Mouse (Mus musculus): ENCODE measurements at regions not wholly inside any gene's neighbourhood (a gene's known extent, or its start where the extent isn't known, plus 50 kb on each side); places are given as distances from the start of the nearest gene placed in this dataset.
A peak's percentile ranks its signal among the peaks of the same experiment; 100 is the strongest.

- Histone ChIP-seq H3K36me3 (ENCODE audit: insufficient read depth, low read length) (no peaks in the 10 kb centered on the region), H3K9me3 (ENCODE audit: low read length) (no peaks in the 10 kb centered on the region), H3K4me2 (ENCODE audit: low read depth, low read length) (no peak overlapping the region), H3K9ac (replicated peaks; ENCODE audit: low read length) (no peak overlapping the region), H3K4me3 (ENCODE audit: low read length) (no peak overlapping the region), H3K4me1 (ENCODE audit: insufficient read depth, low read length) (no peaks in the 10 kb centered on the region), H3K27me3 (ENCODE audit: insufficient read depth, low read length) (no peaks in the 10 kb centered on the region), H3K27ac (no peak overlapping the region)
- DNase-seq (ENCODE audit: low spot score) (no peak), ATAC-seq (no peak)
- TF ChIP-seq CTCF (IDR thresholded peaks at IDR 0.05; ENCODE audit: low read depth): no peak
- WGBS: 89% methylated on average over 4 of the region's 4 CpGs
Measured at GRCm38 (mm10) chr17:15311822-15312221, 64.8 kb downstream of the Dll1 start.

GRCm38 (mm10) chr17:15310465-15310864 is 66.2 kb downstream of the Dll1 start:
- Histone ChIP-seq H3K36me3 (ENCODE audit: insufficient read depth, low read length) (no peaks in the 10 kb centered on the region), H3K9me3 (ENCODE audit: low read length) (no peaks in the 10 kb centered on the region), H3K9ac (replicated peaks; ENCODE audit: low read length) (no peak overlapping the region), H3K27me3 (ENCODE audit: insufficient read depth, low read length) (no peaks in the 10 kb centered on the region), H3K27ac (no peak overlapping the region), H3K4me2 (ENCODE audit: low read depth, low read length) (no peak overlapping the region), H3K4me1 (ENCODE audit: insufficient read depth, low read length) (no peaks in the 10 kb centered on the region), H3K4me3 (ENCODE audit: low read length) (no peak overlapping the region)
- TF ChIP-seq CTCF (IDR thresholded peaks at IDR 0.05; ENCODE audit: low read depth): no peak
- 59% methylated on average over 2 of the region's 2 CpGs for WGBS
- no peak for DNase-seq (ENCODE audit: low spot score)
- peak; percentile 79 for ATAC-seq

- Histone ChIP-seq H3K9me3 (ENCODE audit: low read length) (no peaks in the 10 kb centered on the region), H3K4me2 (ENCODE audit: low read depth, low read length) (no peak overlapping the region), H3K9ac (replicated peaks; ENCODE audit: low read length) (no peak overlapping the region), H3K36me3 (ENCODE audit: insufficient read depth, low read length) (no peaks in the 10 kb centered on the region), H3K27ac (no peak overlapping the region), H3K4me1 (ENCODE audit: insufficient read depth, low read length) (no peaks in the 10 kb centered on the region), H3K27me3 (ENCODE audit: insufficient read depth, low read length) (no peaks in the 10 kb centered on the region), H3K4me3 (ENCODE audit: low read length) (no peak overlapping the region)
- WGBS: 31% methylated on average over 1 of the region's 1 CpGs
- no peak for DNase-seq (ENCODE audit: low spot score)
- no peak for TF ChIP-seq CTCF (IDR thresholded peaks at IDR 0.05; ENCODE audit: low read depth)
- ATAC-seq: no peak
Measured at GRCm38 (mm10) chr17:15302110-15302509, 74.6 kb downstream of the Dll1 start.

GRCm38 (mm10) chr17:15299743-15300371 is 76.8 kb downstream of the Dll1 start:
- ATAC-seq (no peak), DNase-seq (ENCODE audit: low spot score) (no peak)
- Histone ChIP-seq H3K4me3 (ENCODE audit: low read length) (no peak overlapping the region), H3K9me3 (ENCODE audit: low read length) (no peaks in the 10 kb centered on the region), H3K27ac (no peak overlapping the region), H3K4me1 (ENCODE audit: insufficient read depth, low read length) (no peaks in the 10 kb centered on the region), H3K9ac (replicated peaks; ENCODE audit: low read length) (no peak overlapping the region), H3K4me2 (ENCODE audit: low read depth, low read length) (no peak overlapping the region), H3K27me3 (ENCODE audit: insufficient read depth, low read length) (no peaks in the 10 kb centered on the region), H3K36me3 (ENCODE audit: insufficient read depth, low read length) (no peaks in the 10 kb centered on the region)
- WGBS: 72% methylated on average over 13 of the region's 13 CpGs
- no peak for TF ChIP-seq CTCF (IDR thresholded peaks at IDR 0.05; ENCODE audit: low read depth)

GRCm38 (mm10) chr17:15294165-15294585 is 82.5 kb downstream of the Dll1 start:
- DNase-seq (ENCODE audit: low spot score) (no peak), ATAC-seq (no peak)
- 49% methylated on average over 5 of the region's 5 CpGs for WGBS
- Histone ChIP-seq H3K27ac (no peak overlapping the region), H3K4me1 (ENCODE audit: insufficient read depth, low read length) (no peaks in the 10 kb centered on the region), H3K4me3 (ENCODE audit: low read length) (no peak overlapping the region), H3K4me2 (ENCODE audit: low read depth, low read length) (no peak overlapping the region), H3K36me3 (ENCODE audit: insufficient read depth, low read length) (no peaks in the 10 kb centered on the region), H3K9ac (replicated peaks; ENCODE audit: low read length) (no peak overlapping the region), H3K27me3 (ENCODE audit: insufficient read depth, low read length) (no peaks in the 10 kb centered on the region), H3K9me3 (ENCODE audit: low read length) (no peaks in the 10 kb centered on the region)
- TF ChIP-seq CTCF (IDR thresholded peaks at IDR 0.05; ENCODE audit: low read depth): no peak

- Histone ChIP-seq H3K9ac (replicated peaks; ENCODE audit: low read length) (no peak overlapping the region), H3K4me2 (ENCODE audit: low read depth, low read length) (no peak overlapping the region), H3K9me3 (ENCODE audit: low read length) (no peaks in the 10 kb centered on the region), H3K27ac (no peak overlapping the region), H3K4me1 (ENCODE audit: insufficient read depth, low read length) (no peaks in the 10 kb centered on the region), H3K36me3 (ENCODE audit: insufficient read depth, low read length) (no peaks in the 10 kb centered on the region), H3K4me3 (ENCODE audit: low read length) (no peak overlapping the region), H3K27me3 (ENCODE audit: insufficient read depth, low read length) (no peaks in the 10 kb centered on the region)
- peak; percentile 22 for DNase-seq (ENCODE audit: low spot score)
- no peak for ATAC-seq
- TF ChIP-seq CTCF (IDR thresholded peaks at IDR 0.05; ENCODE audit: low read depth): no peak
- WGBS: 76% methylated on average over 11 of the region's 11 CpGs
Measured at GRCm38 (mm10) chr17:15292490-15293070, 84.1 kb downstream of the Dll1 start.

- H3K4me1 ChIP-seq (ENCODE audit: insufficient read depth, low read length): no peaks in the 10 kb centered on the region
Measured at GRCm38 (mm10) chr17:15291626-15292025, 85.0 kb downstream of the Dll1 start.

More at GRCm38 (mm10) chr17:15291626-15292025, 85.0 kb downstream of the Dll1 start:
- 56% methylated on average over 4 of the region's 4 CpGs for WGBS
- Histone ChIP-seq H3K9ac (replicated peaks; ENCODE audit: low read length) (no peak overlapping the region), H3K9me3 (ENCODE audit: low read length) (no peaks in the 10 kb centered on the region), H3K4me2 (ENCODE audit: low read depth, low read length) (no peak overlapping the region), H3K36me3 (ENCODE audit: insufficient read depth, low read length) (no peaks in the 10 kb centered on the region), H3K27me3 (ENCODE audit: insufficient read depth, low read length) (no peaks in the 10 kb centered on the region), H3K27ac (no peak overlapping the region), H3K4me3 (ENCODE audit: low read length) (no peak overlapping the region)
- DNase-seq (ENCODE audit: low spot score) (no peak), ATAC-seq (no peak)
- no peak for TF ChIP-seq CTCF (IDR thresholded peaks at IDR 0.05; ENCODE audit: low read depth)

Data from hindbrain, postnatal 0 days (tissue).